Mouse (Mus musculus) midbrain, embryonic 10.5 days (tissue): ENCODE measurements around the gene Ptprg. TPM values are rescaled to one million over a fixed set of nuclear protein-coding genes. Genes with fewer than 3 reads are reported as not detected.

ENCODE experiments used
- DNase-seq: peaks from one replicate; pipeline ENCODE4 v3.0.0-alpha.2; 2017; ENCODE audit warnings: low spot score
- H3K27ac ChIP-seq: fragments of 300-500 bp; sonication (generic); replicated peaks from 2 replicates; pipeline ENCODE4 v1.5.1; 2016; ENCODE audit warnings: mild to moderate bottlenecking
- H3K27me3 ChIP-seq: fragments of 300-500 bp; sonication (generic); 2 replicates; pipeline ENCODE4 v1.6.1; 2016; ENCODE audit warnings: low read depth, mild to moderate bottlenecking; ENCODE audit not compliant: poor library complexity, severe bottlenecking
- H3K36me3 ChIP-seq: fragments of 300-500 bp; sonication (generic); 2 replicates; pipeline ENCODE4 v1.6.1; 2016; ENCODE audit warnings: mild to moderate bottlenecking, moderate library complexity
- H3K4me1 ChIP-seq: fragments of 300-500 bp; sonication (generic); 2 replicates; pipeline ENCODE4 v1.6.1; 2016
- H3K4me3 ChIP-seq: fragments of 300-500 bp; sonication (generic); 2 replicates; pipeline ENCODE4 v1.5.1; 2016; ENCODE audit warnings: mild to moderate bottlenecking, moderate library complexity
- H3K9me3 ChIP-seq: fragments of 300-500 bp; sonication (generic); replicated peaks from 2 replicates; pipeline ENCODE4 v1.6.1; 2016; ENCODE audit warnings: mild to moderate bottlenecking
- WGBS: fragments of 180-500 bp; shearing (Covaris S2); methylation state at CpG from one replicate; pipeline ENCODE4 v1.1.7; 2016; 5-methylcytosine and 5-hydroxymethylcytosine counted together
- polyA plus RNA-seq: library from polyadenylated mRNA; unstranded; fragments of >200 nt; fragmentation: Nextera tagmentation; extraction: Ambion mirVana; gene quantifications from 2 replicates; pipeline ENCODE4 v1.2.1, GENCODE M21; 2016

The Ptprg gene
- polyA plus RNA-seq, 1 experiment from 2014 or later, result 34.8 TPM

DNA sequence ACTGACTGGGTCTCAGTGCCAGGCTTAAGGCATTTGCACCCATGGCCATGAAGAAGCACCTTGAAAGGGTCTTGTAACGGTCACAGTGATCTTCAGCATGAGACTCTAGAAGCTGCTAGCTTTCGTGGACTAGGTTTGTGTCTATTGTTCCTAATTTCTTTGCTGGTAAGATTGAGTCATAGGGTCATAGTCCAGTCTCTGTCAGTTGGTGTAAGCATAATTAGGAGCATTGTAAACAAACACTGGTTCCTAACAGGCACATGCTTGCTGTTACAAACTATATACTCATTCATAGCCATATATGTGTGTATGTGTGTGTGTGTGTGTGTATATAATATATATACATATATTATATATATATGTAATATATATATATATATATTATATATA, 19.1 kb downstream of the Ptprg start:
- 93% methylated on average over 2 of the region's 2 CpGs for WGBS
- Histone ChIP-seq H3K9me3 (no peaks in the 10 kb centered on the region), H3K4me3 (no peak overlapping the region), H3K36me3 (no peaks in the 10 kb centered on the region), H3K4me1 (peaks cover 38% of the 10 kb centered on the region), H3K27me3 (no peaks in the 10 kb centered on the region), H3K27ac (no peak overlapping the region)
- no peak for DNase-seq

DNA sequence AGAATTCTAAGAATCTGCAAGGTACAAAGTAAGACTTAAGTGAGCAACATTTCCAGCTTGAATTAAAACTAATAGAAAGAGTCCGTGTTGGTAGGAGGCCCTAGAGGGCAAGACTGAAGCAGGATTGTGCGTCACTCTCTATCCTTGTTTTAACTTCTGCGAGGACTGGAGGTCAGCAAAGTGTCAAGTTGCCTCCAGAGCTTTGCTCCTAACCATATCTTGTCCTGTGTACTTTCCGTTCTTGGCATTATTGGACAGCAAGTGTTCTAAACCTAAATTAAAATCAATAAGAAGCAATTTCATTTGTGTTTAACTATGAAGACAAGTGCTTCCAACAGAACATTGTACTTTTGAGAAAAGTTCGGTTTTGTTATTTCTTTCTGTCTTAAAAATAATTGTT, 20.4 kb downstream of the Ptprg start:
- Histone ChIP-seq H3K36me3 (no peaks in the 10 kb centered on the region), H3K4me1 (peaks cover 51% of the 10 kb centered on the region), H3K27ac (no peak overlapping the region), H3K27me3 (no peaks in the 10 kb centered on the region), H3K9me3 (no peaks in the 10 kb centered on the region), H3K4me3 (no peak overlapping the region)
- WGBS, result 65% methylated on average over 5 of the region's 5 CpGs
- DNase-seq, result no peak

DNA sequence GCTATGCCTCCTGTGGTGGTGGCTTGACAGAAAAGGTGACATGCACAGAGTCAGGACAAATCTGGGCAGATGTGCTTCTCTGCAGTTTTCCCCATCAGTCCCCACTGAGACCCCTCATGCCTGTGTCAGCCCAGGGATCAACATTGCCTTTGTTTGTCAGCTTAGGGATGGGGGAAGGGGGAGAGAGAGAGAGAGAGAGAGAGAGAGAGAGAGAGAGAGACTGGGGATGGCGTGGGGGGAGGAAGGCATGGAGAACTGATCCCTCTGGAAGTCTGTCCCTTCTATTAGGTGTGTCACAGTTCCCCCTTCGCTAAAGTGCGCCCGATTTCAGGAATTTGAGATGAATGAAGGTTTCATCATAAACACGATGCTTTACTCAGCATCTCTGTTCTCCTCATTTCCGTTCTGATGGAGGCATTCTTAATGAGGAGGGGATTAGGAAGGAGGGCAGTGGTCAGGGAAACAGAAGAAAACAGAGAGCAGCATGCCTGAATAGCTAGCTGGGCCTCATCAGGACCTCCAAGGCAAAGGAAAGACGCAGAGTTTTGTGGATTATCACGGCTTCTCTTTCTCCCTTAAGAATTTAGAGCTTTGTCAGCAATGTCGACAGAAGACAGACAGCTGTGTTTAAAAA, 24.1 kb downstream of the Ptprg start:
- Histone ChIP-seq H3K27ac (peak overlapping the region; percentile 83), H3K36me3 (peaks cover 7% of the 10 kb centered on the region; the same call in 1 of the 2 replicates), H3K9me3 (peaks cover 4% of the 10 kb centered on the region; the same call in 1 of the 2 replicates), H3K4me1 (peaks cover 60% of the 10 kb centered on the region), H3K4me3 (peak overlapping the region; percentile 37), H3K27me3 (no peaks in the 10 kb centered on the region)
- DNase-seq, result peak; percentile 65
- WGBS, result 8% methylated on average over 9 of the region's 9 CpGs

DNA sequence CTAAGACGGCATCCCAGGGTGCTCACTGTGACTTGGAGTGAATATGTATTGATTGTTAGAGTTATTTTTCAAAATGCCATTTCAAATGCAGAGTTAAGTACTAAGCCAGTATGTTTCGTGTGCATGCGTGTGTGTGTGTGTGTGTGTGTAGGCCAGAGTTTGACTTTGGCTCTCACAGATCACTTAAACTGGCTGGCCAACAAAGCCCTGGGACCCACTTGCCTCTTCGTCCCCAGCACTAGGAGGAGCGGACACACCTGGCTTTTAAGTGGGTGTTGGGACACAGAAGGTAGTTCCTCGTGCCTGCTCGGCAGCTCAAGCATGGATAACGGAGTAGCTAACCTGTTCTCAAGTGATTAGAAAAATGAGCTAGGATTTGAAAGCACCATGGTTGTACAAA, 24.6 kb downstream of the Ptprg start:
- Histone ChIP-seq H3K9me3 (peaks cover 9% of the 10 kb centered on the region; the same call in 1 of the 2 replicates), H3K4me1 (peaks cover 60% of the 10 kb centered on the region), H3K27ac (peak overlapping the region; percentile 83), H3K27me3 (no peaks in the 10 kb centered on the region), H3K4me3 (peak overlapping the region; percentile 37), H3K36me3 (peaks cover 7% of the 10 kb centered on the region; the same call in 1 of the 2 replicates)
- 36% methylated on average over 8 of the region's 8 CpGs for WGBS
- peak; percentile 35 for DNase-seq

DNA sequence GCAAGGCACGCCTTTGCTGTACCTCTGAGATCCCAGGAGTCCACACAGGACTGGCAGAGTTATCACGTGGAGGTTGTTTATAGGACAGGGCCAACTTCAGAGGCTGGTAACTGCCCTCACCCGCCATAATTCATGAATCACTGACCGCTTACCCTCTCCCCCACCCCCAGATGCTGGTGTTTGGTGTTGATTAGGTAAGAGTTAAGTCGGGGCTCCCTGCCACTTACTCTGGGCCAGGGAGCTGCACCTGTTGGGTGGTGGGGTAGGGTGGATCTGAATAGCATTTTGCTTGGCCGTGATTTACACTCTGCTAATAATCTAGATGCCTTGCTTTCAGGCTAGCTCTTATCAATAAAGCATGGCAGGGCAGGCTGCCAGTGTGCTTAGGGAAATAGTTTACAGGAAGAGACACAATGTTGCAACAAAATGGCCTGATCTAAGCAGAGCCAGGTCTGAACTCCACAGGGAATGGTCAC, 25.2 kb downstream of the Ptprg start:
- Histone ChIP-seq H3K4me3 (no peak overlapping the region), H3K27me3 (no peaks in the 10 kb centered on the region), H3K4me1 (peaks cover 54% of the 10 kb centered on the region), H3K36me3 (peaks cover 7% of the 10 kb centered on the region; the same call in 1 of the 2 replicates), H3K9me3 (peaks cover 14% of the 10 kb centered on the region; the same call in 1 of the 2 replicates), H3K27ac (peak overlapping the region; percentile 83)
- 41% methylated on average over 6 of the region's 6 CpGs for WGBS
- DNase-seq, result no peak

DNA sequence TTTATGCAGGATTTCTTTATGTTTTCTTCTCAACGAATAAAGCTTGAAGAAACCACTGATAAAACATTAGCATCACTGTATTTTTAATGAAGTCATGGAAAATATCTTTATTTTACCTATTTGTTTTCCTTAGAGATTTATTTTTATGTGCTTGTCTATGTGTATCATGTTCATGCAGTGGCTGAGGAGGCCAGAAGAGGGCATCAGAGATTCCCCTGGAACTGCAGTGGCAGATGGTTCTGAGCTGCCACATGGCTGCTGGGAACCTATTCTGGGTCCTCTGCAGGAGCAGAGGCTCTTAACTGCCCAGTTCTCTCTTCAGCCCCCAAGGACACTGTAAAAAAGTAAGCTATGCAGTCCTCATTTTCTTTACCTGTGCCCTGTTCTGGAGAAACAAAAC, 26.6 kb downstream of the Ptprg start:
- Histone ChIP-seq H3K4me3 (no peak overlapping the region), H3K36me3 (peaks cover 7% of the 10 kb centered on the region; the same call in 1 of the 2 replicates), H3K27me3 (no peaks in the 10 kb centered on the region), H3K4me1 (peaks cover 54% of the 10 kb centered on the region), H3K9me3 (peaks cover 14% of the 10 kb centered on the region; the same call in 1 of the 2 replicates), H3K27ac (no peak overlapping the region)
- DNase-seq, result no peak
- 93% methylated on average over 1 of the region's 1 CpGs for WGBS

DNA sequence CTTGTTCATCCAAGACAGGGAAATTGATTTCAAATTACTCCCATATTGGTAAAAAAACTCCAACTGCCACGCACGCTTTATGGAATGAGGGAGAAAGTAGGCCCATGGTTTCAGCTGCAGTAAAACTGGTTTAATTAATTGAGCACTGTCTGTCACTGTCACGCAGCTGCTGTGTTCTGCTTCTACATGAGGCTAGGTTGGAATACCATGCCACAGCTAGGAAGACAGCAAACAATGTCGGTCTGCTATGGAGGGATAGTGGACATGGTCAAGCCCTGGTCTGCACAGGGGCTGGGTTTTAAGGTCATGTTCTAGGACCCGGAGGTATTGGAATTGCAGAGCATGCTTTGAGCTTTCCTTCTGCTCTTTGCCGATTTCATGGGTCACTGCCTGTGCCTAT, 30.9 kb downstream of the Ptprg start:
- Histone ChIP-seq H3K27me3 (no peaks in the 10 kb centered on the region), H3K9me3 (peaks cover 14% of the 10 kb centered on the region; the same call in 1 of the 2 replicates), H3K36me3 (peaks cover 7% of the 10 kb centered on the region; the same call in 1 of the 2 replicates), H3K4me3 (no peak overlapping the region), H3K27ac (no peak overlapping the region), H3K4me1 (peaks cover 18% of the 10 kb centered on the region)
- WGBS, result 77% methylated on average over 6 of the region's 6 CpGs
- DNase-seq, result no peak

DNA sequence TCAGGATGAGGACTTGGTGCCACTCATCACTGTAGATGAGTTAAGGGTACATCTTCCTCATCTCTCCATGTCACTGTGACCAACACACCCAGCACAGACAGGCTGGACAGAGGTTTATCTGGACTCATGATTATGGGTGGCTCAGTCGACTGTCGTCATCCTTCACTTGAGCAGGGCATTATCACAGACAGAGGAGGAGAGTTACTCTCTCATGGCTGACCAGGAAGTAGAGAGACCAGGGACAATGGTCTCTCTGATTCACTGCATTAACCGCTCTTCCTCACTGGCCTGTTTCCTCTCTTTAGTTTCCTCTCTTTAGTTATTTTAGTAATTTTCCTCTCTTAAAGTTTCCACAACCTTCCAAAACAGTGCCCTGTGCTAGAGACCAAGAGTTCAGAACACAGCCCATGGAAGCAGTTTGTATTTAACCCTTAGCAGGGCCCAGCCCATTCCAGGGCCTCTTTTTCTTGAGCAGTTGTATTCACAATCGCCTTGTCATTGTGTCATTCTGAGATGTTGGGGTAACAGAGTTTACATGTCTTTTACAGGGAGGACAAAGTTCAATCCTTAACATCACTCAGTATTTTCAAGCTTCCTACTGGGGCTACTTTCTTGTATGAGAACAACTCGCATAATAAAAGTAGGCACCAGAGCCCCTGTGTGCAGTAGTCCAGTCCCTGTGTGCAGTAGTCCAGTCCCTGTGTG, 31.7 kb downstream of the Ptprg start:
- Histone ChIP-seq H3K27me3 (no peaks in the 10 kb centered on the region), H3K36me3 (peaks cover 5% of the 10 kb centered on the region; the same call in 1 of the 2 replicates), H3K4me1 (peaks cover 15% of the 10 kb centered on the region), H3K9me3 (peaks cover 11% of the 10 kb centered on the region; the same call in 1 of the 2 replicates), H3K4me3 (no peak overlapping the region), H3K27ac (no peak overlapping the region)
- 81% methylated on average over 5 of the region's 5 CpGs for WGBS
- DNase-seq, result no peak

DNA sequence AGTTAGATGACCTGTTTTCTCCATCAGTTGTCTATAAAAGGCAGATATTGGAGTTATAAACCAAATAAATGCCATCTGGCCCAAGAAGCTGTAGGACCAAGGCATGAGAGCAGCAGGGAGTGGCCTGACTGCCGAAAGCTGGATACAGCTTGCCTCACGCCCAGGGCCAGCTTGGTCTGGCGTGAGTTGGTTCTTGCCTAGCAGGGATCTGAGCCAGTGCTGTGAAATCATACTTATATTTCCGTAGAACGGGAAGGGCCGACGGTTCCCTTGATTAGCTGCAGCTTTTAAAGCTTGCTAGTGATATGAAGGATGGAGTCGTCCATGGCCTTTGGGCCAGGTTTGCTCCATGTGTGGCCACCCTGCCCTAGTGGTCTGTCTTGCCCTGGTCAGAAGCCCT, 37.1 kb downstream of the Ptprg start:
- WGBS, result 83% methylated on average over 8 of the region's 8 CpGs
- Histone ChIP-seq H3K27me3 (no peaks in the 10 kb centered on the region), H3K27ac (no peak overlapping the region), H3K36me3 (no peaks in the 10 kb centered on the region), H3K4me3 (no peak overlapping the region), H3K9me3 (no peaks in the 10 kb centered on the region), H3K4me1 (peaks cover 8% of the 10 kb centered on the region)
- DNase-seq, result no peak

DNA sequence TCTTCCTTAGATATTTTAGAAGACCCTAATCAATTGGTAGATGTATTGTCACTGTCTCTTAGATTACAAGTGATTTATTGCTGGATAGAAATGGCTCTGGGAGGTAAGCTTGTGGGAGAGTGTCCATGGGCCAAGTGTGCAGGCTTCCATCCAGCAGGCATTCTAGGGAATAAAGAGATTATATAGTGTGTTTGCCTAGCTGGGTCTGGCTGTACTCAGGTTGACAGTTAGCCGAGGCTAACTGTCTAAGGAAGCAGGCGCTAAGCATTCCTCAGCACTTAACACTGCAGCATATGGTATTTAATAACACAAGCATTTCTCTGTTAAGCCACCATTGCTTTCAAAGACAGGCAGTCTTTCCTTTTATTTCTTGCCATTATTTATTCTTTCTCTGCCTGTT, 39.3 kb downstream of the Ptprg start:
- no peak overlapping the region for H3K4me3 ChIP-seq
- peaks cover 8% of the 10 kb centered on the region for H3K4me1 ChIP-seq
- WGBS, result 86% methylated on average over 2 of the region's 2 CpGs
- DNase-seq, result no peak
- H3K27ac ChIP-seq, result no peak overlapping the region
- no peaks in the 10 kb centered on the region for H3K27me3 ChIP-seq
- H3K36me3 ChIP-seq, result no peaks in the 10 kb centered on the region
- H3K9me3 ChIP-seq, result no peaks in the 10 kb centered on the region

DNA sequence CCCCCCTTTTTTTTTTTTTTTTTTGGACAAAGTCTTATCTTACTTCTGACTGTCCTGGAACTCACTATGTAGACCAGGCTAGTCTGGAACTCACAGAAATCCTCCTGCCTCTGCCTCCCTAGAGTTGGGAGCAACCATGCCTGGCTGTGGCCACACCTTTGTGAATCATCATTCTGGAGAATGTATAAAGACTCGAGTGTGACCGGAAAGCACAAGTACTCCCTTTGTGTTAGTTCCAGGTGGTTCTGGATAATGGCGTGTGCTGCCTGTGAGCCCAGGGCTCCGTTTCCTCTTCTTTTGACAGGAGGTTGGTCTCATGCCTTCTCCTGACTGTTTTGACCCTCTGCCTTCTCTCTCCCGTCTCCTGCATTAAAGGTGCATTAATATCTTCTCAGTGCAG, 41.0 kb downstream of the Ptprg start:
- H3K27me3 ChIP-seq, result no peaks in the 10 kb centered on the region
- H3K4me3 ChIP-seq, result no peak overlapping the region
- H3K9me3 ChIP-seq, result no peaks in the 10 kb centered on the region
- DNase-seq, result no peak
- H3K4me1 ChIP-seq, result peaks cover 8% of the 10 kb centered on the region
- WGBS, result 90% methylated on average over 5 of the region's 5 CpGs
- no peaks in the 10 kb centered on the region for H3K36me3 ChIP-seq
- H3K27ac ChIP-seq, result no peak overlapping the region

DNA sequence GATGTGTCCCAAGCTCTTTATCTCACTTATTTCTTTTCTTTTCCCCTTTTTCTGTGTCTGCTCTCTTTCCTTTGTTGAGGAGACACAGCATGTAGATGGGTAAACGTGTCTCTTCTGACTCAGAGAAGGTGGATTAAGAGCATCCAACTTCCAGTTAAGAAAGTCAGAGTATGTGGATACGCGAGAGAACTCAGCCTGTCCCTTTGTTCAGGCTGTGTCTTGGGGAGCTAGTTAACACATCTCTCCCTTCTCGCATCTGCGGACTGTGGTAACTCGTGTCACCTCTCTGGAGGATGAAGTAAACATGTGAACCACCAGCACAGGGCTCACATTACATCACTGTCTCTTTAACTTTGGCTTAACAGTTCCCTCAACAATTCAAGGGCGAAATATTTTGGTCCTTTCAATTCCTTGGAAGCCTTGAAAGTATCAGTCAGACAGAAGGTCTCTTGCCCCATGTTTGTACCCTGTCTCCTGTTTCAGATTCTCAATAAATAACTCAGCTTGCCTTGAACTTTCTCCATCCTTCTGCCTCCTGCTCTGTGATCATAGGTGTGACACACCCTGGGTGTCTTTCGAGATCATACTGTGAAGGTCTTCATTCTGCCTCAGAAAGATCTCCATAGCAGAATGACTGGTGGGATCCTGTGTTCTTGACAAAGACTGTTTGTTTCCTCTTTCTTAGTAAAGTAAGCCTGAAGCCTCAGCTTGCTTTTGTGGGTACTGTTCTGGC, 51.0 kb downstream of the Ptprg start:
- no peaks in the 10 kb centered on the region for H3K36me3 ChIP-seq
- H3K4me3 ChIP-seq, result no peak overlapping the region
- peaks cover 14% of the 10 kb centered on the region for H3K4me1 ChIP-seq
- no peaks in the 10 kb centered on the region for H3K9me3 ChIP-seq
- DNase-seq, result no peak
- H3K27me3 ChIP-seq, result no peaks in the 10 kb centered on the region
- 62% methylated on average over 8 of the region's 8 CpGs for WGBS
- no peak overlapping the region for H3K27ac ChIP-seq
